Mouse (Mus musculus) layer of hippocampus, postnatal 36 days (tissue): ENCODE measurements around the gene Ankrd2. TPM values are rescaled to one million over a fixed set of nuclear protein-coding genes. Genes with fewer than 3 reads are reported as not detected.

Source experiments
- total RNA-seq, 2 experiments: library from RNA; stranded (reverse); gene quantifications; 2 replicates each; pipeline ENCODE4 v1.2.3; 2021

The Ankrd2 gene
- total RNA-seq, 2 experiments from 2014 or later, result not detected

Other genes starting within 250 kb of the Ankrd2 start
- 1 to 10 TPM; 2.9 to 3.0 TPM for gene Arhgap19, start 234.0 kb upstream of the Ankrd2 start, total RNA-seq
- gene Frat1, start 206.0 kb upstream of the Ankrd2 start, total RNA-seq, result 10 to 100 TPM; 17.5 to 20.5 TPM
- gene Frat2, start 187.9 kb upstream of the Ankrd2 start, total RNA-seq, result 10 to 100 TPM; 14.0 to 16.4 TPM
- gene Rrp12, start 139.8 kb upstream of the Ankrd2 start, total RNA-seq, result 10 to 100 TPM; 34.7 to 35.5 TPM
- gene Pgam1, start 124.1 kb upstream of the Ankrd2 start, total RNA-seq, result 100 to 1,000 TPM; 507 to 547 TPM
- gene Exosc1, start 102.6 kb upstream of the Ankrd2 start, total RNA-seq, result 10 to 100 TPM; 27.0 to 29.5 TPM
- 10 to 100 TPM; 41.9 to 45.0 TPM for gene Zdhhc16, start 102.5 kb upstream of the Ankrd2 start, total RNA-seq
- gene Mms19, start 54.8 kb upstream of the Ankrd2 start, total RNA-seq, result 10 to 100 TPM; 31.8 to 37.0 TPM
- gene Ubtd1, start 54.2 kb upstream of the Ankrd2 start, total RNA-seq, result 10 to 100 TPM; 13.4 to 14.5 TPM
- 1 to 10 TPM; 5.8 to 8.7 TPM for gene Hoga1, start 9.6 kb downstream of the Ankrd2 start, total RNA-seq
- gene 4933411K16Rik, start 16.2 kb downstream of the Ankrd2 start, total RNA-seq, result 1 to 10 TPM; 2.0 to 2.8 TPM
- 10 to 100 TPM; 63.5 to 69.2 TPM for gene Morn4, start 50.4 kb downstream of the Ankrd2 start, total RNA-seq
- 10 to 100 TPM; 60.3 to 69.8 TPM for gene Pi4k2a, start 54.5 kb downstream of the Ankrd2 start, total RNA-seq
- 10 to 100 TPM; 16.0 to 18.4 TPM for gene Avpi1, start 93.1 kb downstream of the Ankrd2 start, total RNA-seq
- gene Marveld1, start 111.4 kb downstream of the Ankrd2 start, total RNA-seq, result 1 to 10 TPM; 5.5 to 7.1 TPM
- gene Zfyve27, start 128.0 kb downstream of the Ankrd2 start, total RNA-seq, result 100 to 1,000 TPM in 1 of 2 experiments, 10 to 100 TPM in 1; 88.2 to 105 TPM
- under 1 TPM; 0.17 to 0.20 TPM for gene Sfrp5, start 166.3 kb downstream of the Ankrd2 start, total RNA-seq
- 10 to 100 TPM; 63.7 to 66.8 TPM for gene Golga7b, start 211.6 kb downstream of the Ankrd2 start, total RNA-seq